Mouse (Mus musculus): ENCODE data around the gene Olfr169.
"Not testable (repeated sequence)": the region's sequence is repeated elsewhere in the genome, so short reads cannot be mapped to it uniquely, and the experiment has no call there.

The Olfr169 gene

GRCm38 (mm10) chr16:19571709-19572108 is at the start of gene Olfr169:
Olfr169 (minus strand) TSS chr16:19571809.
- DNase-seq (ENCODE audit: low spot score in 2 of 2): not testable (repeated sequence)

GRCm38 (mm10) chr16:19611782-19612181 is 40.2 kb upstream of the Olfr169 start, which contains the start of gene Olfr170:
Olfr170 (minus strand) TSS chr16:19611882.
- not testable (repeated sequence) for DNase-seq (ENCODE audit: low spot score in 2 of 2)

- DNase-seq (ENCODE audit: low spot score in 2 of 2): no peak
These were observed 31.6 kb upstream of the Olfr169 start for GRCm38 (mm10) chr16:19603166-19603565.

DNA sequence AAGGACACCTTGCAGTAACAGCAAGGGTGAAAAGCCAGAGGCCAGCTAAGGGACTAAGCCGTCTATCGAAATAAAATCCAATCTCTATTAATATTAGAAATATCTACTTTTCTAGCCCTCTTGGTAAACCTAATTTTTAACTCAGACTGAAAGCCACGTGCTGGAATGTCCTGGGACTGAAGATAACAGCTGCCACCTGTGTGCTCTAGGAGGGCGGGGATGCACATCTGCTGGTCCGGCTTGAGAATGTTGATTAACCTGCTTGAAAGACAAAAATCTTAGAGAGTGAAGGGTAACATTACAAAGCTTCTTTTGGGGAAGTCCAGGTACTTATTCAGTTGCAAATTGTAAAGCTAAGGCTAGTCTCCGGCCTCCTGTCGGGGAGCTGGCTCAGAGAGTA is 18.2 kb downstream of the Olfr169 start:
- not testable (repeated sequence) for DNase-seq (ENCODE audit: low spot score in 2 of 2)

DNA sequence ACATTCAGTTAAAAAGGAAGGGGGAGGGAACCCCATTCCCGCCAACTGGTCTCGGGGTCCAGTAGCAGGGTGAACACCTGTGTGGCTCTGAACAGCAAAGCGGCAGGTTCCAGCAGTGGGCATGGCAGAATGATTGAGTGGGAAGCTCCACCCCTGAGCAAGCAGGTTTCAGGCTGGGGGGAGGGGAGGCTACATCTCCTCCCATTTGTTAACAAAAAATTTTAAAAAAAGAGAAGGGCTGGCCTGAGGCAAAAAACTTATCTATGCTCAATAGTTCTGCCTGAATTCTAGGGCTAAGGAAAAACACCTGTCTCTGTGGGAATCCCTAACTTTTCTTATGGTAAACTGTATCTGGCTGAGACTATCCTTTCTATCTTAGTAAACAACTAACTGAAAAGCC is 19.4 kb downstream of the Olfr169 start:
- DNase-seq (ENCODE audit: low spot score in 2 of 2): not testable (repeated sequence)

DNA sequence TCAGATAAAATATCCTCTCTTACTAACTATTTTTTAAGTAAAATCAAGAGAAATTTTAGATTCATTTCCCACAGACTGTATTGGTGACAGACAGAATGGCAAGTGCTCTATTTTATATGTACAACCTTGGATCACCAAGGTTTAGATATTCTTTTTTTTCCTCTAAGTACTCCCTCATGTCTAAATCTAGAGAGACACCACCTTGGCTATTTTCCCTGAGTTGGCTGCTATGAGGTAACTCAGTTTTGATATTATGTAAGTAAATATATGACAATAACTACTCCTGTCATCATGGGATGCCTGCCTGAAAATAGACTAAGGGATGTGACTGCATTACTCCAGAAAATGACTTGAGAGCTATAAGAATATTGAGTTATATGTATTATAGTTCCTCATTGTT is 36.2 kb downstream of the Olfr169 start, which contains the start of gene Olfr168:
Olfr168 (minus strand) TSS at position 101 of the 400 bp plus-strand sequence.
- DNase-seq (ENCODE audit: low spot score in 2 of 2): no peak

DNA sequence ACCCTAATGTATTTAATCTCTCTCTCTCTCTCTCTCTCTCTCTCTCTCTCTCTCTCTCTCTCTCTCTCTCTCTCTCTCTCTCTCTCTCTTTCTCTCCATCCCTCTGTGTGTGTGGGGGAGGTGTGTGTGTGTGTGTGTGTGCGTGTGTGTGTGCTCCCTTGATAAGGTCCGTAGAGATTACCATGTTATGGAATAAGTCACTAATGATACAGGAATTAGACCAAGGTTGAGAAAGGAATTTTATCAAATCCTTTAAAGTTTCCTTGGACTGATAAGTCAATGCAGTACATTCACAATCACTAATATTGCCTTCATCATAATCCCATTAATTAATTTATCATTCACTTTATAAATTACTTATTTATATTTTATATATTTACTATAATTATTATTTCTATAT is 49.4 kb downstream of the Olfr169 start, which contains the start of gene Olfr167:
Olfr167 (minus strand) TSS at position 101 of the 400 bp plus-strand sequence.
- no peak for DNase-seq (ENCODE audit: low spot score in 2 of 2)
